In genomic region chr11:87427273-87428050, GRCm38 (mm10) we compare ENCODE assay signal across 8 mouse cellular contexts. TPM values are rescaled to one million over a fixed set of nuclear protein-coding genes. Genes with fewer than 3 reads are reported as not detected.
DNase-seq lines count a peak whose midpoint lies in the region; ATAC-seq and TF ChIP-seq lines count a peak whose summit lies in the region.

No protein-coding gene starts in this region.

- in situ Hi-C loops in ES-E14 (cut with MboI; ENCODE audit: low sequenced_read_pairs in 2 of 2, unreplicated experiment in 2 of 2), result no loop called here

- no peak for ATAC-seq in hindbrain, embryonic 11.5 days (ENCODE audit: low FRiP score)
- ATAC-seq in forebrain, embryonic 16.5 days, result no peak
- ATAC-seq in megakaryocyte progenitor cell, adult 5-6 weeks (replicated peaks; ENCODE audit: poor library complexity), result peak; percentile 41

- DNase-seq in hindbrain, embryonic 11.5 days (ENCODE audit: low spot score), result peak; percentile 30
- DNase-seq in hindbrain, embryonic 10.5 days (ENCODE audit: low spot score), result no peak
- DNase-seq in ES-E14 (ENCODE audit: low read depth, low spot score), result no peak
- no peak for DNase-seq in frontal cortex, postnatal 14 days (ENCODE audit: low spot score in 2 of 2)
- no peak for DNase-seq in adrenal gland, adult 18-20 months (ENCODE audit: low spot score in 2 of 2)
- DNase-seq in adrenal gland, adult 8-10 months, result no peak

- H3K27ac ChIP-seq in hindbrain, embryonic 11.5 days (ENCODE audit: low read depth, low read length), result 0 out of 2 replicates have a peak overlapping the region, but pooled peaks have one; percentile 19
- no peak overlapping the region for H3K27ac ChIP-seq in hindbrain, embryonic 10.5 days
- H3K27ac ChIP-seq in ES-E14 (ENCODE audit: insufficient read depth, low read depth, low read length, poor library complexity, severe bottlenecking), result peak overlapping the region; percentile 31; the same call in 1 of the 2 replicates
- H3K27ac ChIP-seq in forebrain, embryonic 16.5 days (ENCODE audit: low read length), result peak overlapping the region; percentile 73

- WGBS in hindbrain, embryonic 11.5 days, result 61% methylated on average over 1 of the region's 1 CpGs
- WGBS in hindbrain, embryonic 10.5 days, result 79% methylated on average over 1 of the region's 1 CpGs
- WGBS in forebrain, embryonic 16.5 days, result 55% methylated on average over 1 of the region's 1 CpGs

- H3K27me3 ChIP-seq in hindbrain, embryonic 11.5 days (ENCODE audit: control insufficient read depth, insufficient read depth, low read length), result no peaks in the 10 kb centered on the region
- no peaks in the 10 kb centered on the region for H3K27me3 ChIP-seq in hindbrain, embryonic 10.5 days (ENCODE audit: insufficient read depth, poor library complexity, severe bottlenecking)
- no peaks in the 10 kb centered on the region for H3K27me3 ChIP-seq in forebrain, embryonic 16.5 days (replicated peaks; ENCODE audit: control insufficient read depth, insufficient read depth, low read length)

- no peak overlapping the region for H3K4me2 ChIP-seq in hindbrain, embryonic 11.5 days (replicated peaks; ENCODE audit: low read depth, low read length)
- no peak overlapping the region for H3K4me2 ChIP-seq in forebrain, embryonic 16.5 days (ENCODE audit: low read length)

- no peak overlapping the region for H3K4me3 ChIP-seq in hindbrain, embryonic 11.5 days (ENCODE audit: low read depth, low read length)
- H3K4me3 ChIP-seq in hindbrain, embryonic 10.5 days, result no peak overlapping the region
- no peak overlapping the region for H3K4me3 ChIP-seq in ES-E14 (ENCODE audit: insufficient read depth in 1 of 2, low read depth in 1 of 2, low read length in 2 of 2, poor library complexity in 1 of 2, severe bottlenecking in 1 of 2)
- H3K4me3 ChIP-seq in forebrain, embryonic 16.5 days (replicated peaks; ENCODE audit: low read length), result no peak overlapping the region

- no peaks in the 10 kb centered on the region for H3K4me1 ChIP-seq in hindbrain, embryonic 11.5 days (replicated peaks; ENCODE audit: control insufficient read depth, insufficient read depth, low read length)
- H3K4me1 ChIP-seq in hindbrain, embryonic 10.5 days (replicated peaks), result 0 out of 2 replicates have a peak, but pooled peaks cover 3% of the 10 kb centered on the region
- H3K4me1 ChIP-seq in ES-E14 (ENCODE audit: control insufficient read depth in 2 of 2, insufficient read depth in 2 of 2, low read length in 2 of 2, poor library complexity in 1 of 2), result no peaks in the 10 kb centered on the region
- H3K4me1 ChIP-seq in forebrain, embryonic 16.5 days (replicated peaks; ENCODE audit: control insufficient read depth, insufficient read depth, low read length), result peaks cover 5% of the 10 kb centered on the region

- H3K9me3 ChIP-seq in hindbrain, embryonic 11.5 days (ENCODE audit: control insufficient read depth, low read length), result no peaks in the 10 kb centered on the region
- H3K9me3 ChIP-seq in hindbrain, embryonic 10.5 days, result no peaks in the 10 kb centered on the region
- H3K9me3 ChIP-seq in ES-E14 (ENCODE audit: control insufficient read depth, insufficient read depth, low read depth, low read length), result no peaks in the 10 kb centered on the region
- H3K9me3 ChIP-seq in forebrain, embryonic 16.5 days (ENCODE audit: control insufficient read depth, low read length), result no peaks in the 10 kb centered on the region

- no peak overlapping the region for H3K9ac ChIP-seq in hindbrain, embryonic 11.5 days (ENCODE audit: low read depth, low read length)
- H3K9ac ChIP-seq in ES-E14 (ENCODE audit: insufficient read depth, low read depth, low read length, poor library complexity, severe bottlenecking), result no peak overlapping the region
- no peak overlapping the region for H3K9ac ChIP-seq in forebrain, embryonic 16.5 days (replicated peaks; ENCODE audit: low read depth, low read length)

- H3K36me3 ChIP-seq in hindbrain, embryonic 11.5 days (ENCODE audit: control insufficient read depth, insufficient read depth, low read length), result no peaks in the 10 kb centered on the region
- no peaks in the 10 kb centered on the region for H3K36me3 ChIP-seq in hindbrain, embryonic 10.5 days
- H3K36me3 ChIP-seq in ES-E14 (ENCODE audit: control insufficient read depth, insufficient read depth, low read length, poor library complexity, severe bottlenecking), result no peaks in the 10 kb centered on the region
- no peaks in the 10 kb centered on the region for H3K36me3 ChIP-seq in forebrain, embryonic 16.5 days (ENCODE audit: control insufficient read depth, insufficient read depth)

TF ChIP-seq in ES-E14, 5 proteins besides CTCF, POLR2A, EP300 and RAD21:
- TF ChIP-seq CHD2 (IDR thresholded peaks at IDR 0.05; ENCODE audit: low read depth, low read length) (no peak), ZC3H11A (IDR thresholded peaks at IDR 0.05; ENCODE audit: borderline replicate concordance, low read depth, low read length) (no peak), MAFK (IDR thresholded peaks at IDR 0.05; ENCODE audit: insufficient read depth, low read depth, low read length) (no peak), HCFC1 (IDR thresholded peaks at IDR 0.05; ENCODE audit: borderline replicate concordance, insufficient read depth, low read length) (no peak)
TF ChIP-seq in ES-E14: peak in this region for 0.

RNA-seq across cellular contexts. Expression of gene Tex14, which starts 22.6 kb away (rescaled TPM):
- polyA plus RNA-seq in hindbrain, embryonic 11.5 days (2014; fragmentation: Nextera tagmentation; extraction: Ambion mirVana), result 0.35 TPM in 1 of 2 replicates, not detected in the other
- not detected in 2 replicates for polyA plus RNA-seq in hindbrain, embryonic 10.5 days (2016; fragmentation: Nextera tagmentation; extraction: Ambion mirVana)
- 10.4 and 11.4 TPM in 2 replicates for total RNA-seq in ES-E14 (2012; rRNA removed)
- polyA plus RNA-seq in forebrain, embryonic 16.5 days (2015; fragmentation: Nextera tagmentation; extraction: Ambion mirVana), result 0.63 TPM in 1 of 2 replicates, not detected in the other
- total RNA-seq in megakaryocyte progenitor cell, adult 5-6 weeks (2015), result 0.07 and 2.4 TPM in 2 replicates
- total RNA-seq in megakaryocyte progenitor cell, adult 5-6 weeks (2017), result 0.27 and 0.29 TPM in 2 replicates
- total RNA-seq in adrenal gland, adult 18-20 months (2021), result under 1 TPM; 0.07 to 0.26 TPM
- 1 to 10 TPM in 2 of 4 experiments, under 1 TPM in 2; 0.06 to 2.2 (median 1.1) TPM for total RNA-seq in adrenal gland, adult 8-10 months (2022)

RNA-seq across cellular contexts. Expression of gene Rad51c, which starts 22.7 kb away (rescaled TPM):
- polyA plus RNA-seq in hindbrain, embryonic 11.5 days (2014; fragmentation: Nextera tagmentation; extraction: Ambion mirVana), result 12.2 and 13.1 TPM in 2 replicates
- polyA plus RNA-seq in hindbrain, embryonic 10.5 days (2016; fragmentation: Nextera tagmentation; extraction: Ambion mirVana), result 12.3 and 13.6 TPM in 2 replicates
- 6.7 and 9.9 TPM in 2 replicates for total RNA-seq in ES-E14 (2012; rRNA removed)
- 7.4 and 7.7 TPM in 2 replicates for polyA plus RNA-seq in forebrain, embryonic 16.5 days (2015; fragmentation: Nextera tagmentation; extraction: Ambion mirVana)
- total RNA-seq in megakaryocyte progenitor cell, adult 5-6 weeks (2015), result 2.5 and 4.9 TPM in 2 replicates
- 5.4 and 8.0 TPM in 2 replicates for total RNA-seq in megakaryocyte progenitor cell, adult 5-6 weeks (2017)
- total RNA-seq in adrenal gland, adult 18-20 months (2021), result 1 to 10 TPM; 2.8 to 4.9 TPM
- 1 to 10 TPM; 1.4 to 2.3 (median 1.8) TPM for total RNA-seq in adrenal gland, adult 8-10 months (2022)
